8 mouse cellular contexts compared by ENCODE assay signal in the genomic region with DNA sequence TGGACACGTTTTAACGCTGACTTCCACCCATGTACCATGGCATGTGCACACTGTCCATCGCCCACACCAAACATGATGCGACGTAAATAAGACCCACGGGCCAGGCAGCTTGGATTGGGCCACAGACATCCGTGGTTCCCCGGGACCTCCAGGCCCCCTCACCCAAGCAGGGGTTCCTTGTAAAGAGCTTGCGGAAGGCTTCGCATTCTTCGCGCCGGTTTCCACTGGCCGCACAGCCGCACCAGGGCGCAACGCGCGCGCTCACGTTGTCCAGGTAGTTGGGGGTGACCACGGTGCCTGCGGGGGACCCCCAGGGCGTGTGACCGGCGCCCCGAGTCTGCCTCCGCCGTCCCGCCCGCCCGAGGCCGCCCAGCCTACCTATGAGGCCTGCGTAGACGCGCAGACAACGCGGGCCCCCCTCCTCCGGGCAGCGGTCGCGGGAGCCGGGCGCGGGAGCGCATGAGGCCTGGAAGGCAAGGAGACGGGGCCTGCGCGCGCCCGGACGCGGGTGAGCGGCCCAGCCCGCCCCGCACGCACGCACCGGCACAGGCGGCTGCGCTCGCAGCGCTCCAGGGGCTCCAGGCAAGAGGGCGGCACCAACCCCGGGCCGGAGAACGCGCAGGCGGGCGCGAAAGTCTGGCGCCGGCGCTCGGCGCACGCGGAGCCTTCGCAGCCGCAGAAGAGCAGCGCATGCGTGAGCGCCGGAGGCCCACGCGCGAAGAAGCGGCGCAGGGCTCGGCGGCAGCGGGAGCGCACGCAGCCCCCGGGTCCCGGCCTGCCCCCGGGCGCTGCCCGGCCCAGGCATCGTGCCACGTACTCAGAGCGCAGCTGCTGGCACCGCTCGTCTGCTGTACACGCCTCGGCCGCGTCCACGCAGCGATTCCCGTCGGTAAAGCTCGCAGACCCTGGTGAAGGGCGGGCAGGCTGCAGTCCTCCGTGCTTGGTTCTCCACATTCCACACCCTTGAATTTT. TPM values are rescaled to one million over a fixed set of nuclear protein-coding genes. Genes with fewer than 3 reads are reported as not detected.
DNase-seq lines count a peak whose midpoint lies in the region; ATAC-seq and TF ChIP-seq lines count a peak whose summit lies in the region.

No protein-coding gene starts in this region.

- H3K4me1 ChIP-seq in forebrain, embryonic 15.5 days: peaks cover 19% of the 10 kb centered on the region
- H3K4me1 ChIP-seq in intestine, embryonic 16.5 days (ENCODE audit: control insufficient read depth, insufficient read depth, low read length): peaks cover 16% of the 10 kb centered on the region
- peaks cover 25% of the 10 kb centered on the region for H3K4me1 ChIP-seq in limb, embryonic 14.5 days (ENCODE audit: control insufficient read depth, insufficient read depth, low read length)

- DNase-seq in heart, adult 18-20 months: peak; percentile 31 to 42
- DNase-seq in heart, adult 8-10 months (ENCODE audit: low spot score): no peak
- peak; percentile 54 for DNase-seq in brain, embryonic 18.5 days (ENCODE audit: low read depth, low spot score)
- peak; percentile 23 for DNase-seq in limb, embryonic 14.5 days (ENCODE audit: low spot score)
- DNase-seq in retina, postnatal 7 days (ENCODE audit: low read depth, low spot score): peak; percentile 43
- no peak for DNase-seq in MN1 (ENCODE audit: low spot score)

- 2% methylated on average over 113 of the region's 115 CpGs for WGBS in forebrain, embryonic 15.5 days
- WGBS in intestine, embryonic 16.5 days: 3% methylated on average over 111 of the region's 115 CpGs
- WGBS in limb, embryonic 14.5 days: 4% methylated on average over 72 of the region's 115 CpGs

- peak overlapping the region; percentile 68 for H3K4me3 ChIP-seq in forebrain, embryonic 15.5 days
- peak overlapping the region; percentile 58 for H3K4me3 ChIP-seq in intestine, embryonic 16.5 days (ENCODE audit: low read length)
- peak overlapping the region; percentile 63 for H3K4me3 ChIP-seq in limb, embryonic 14.5 days (replicated peaks; ENCODE audit: low read length)

- peak overlapping the region; percentile 71 for H3K27ac ChIP-seq in forebrain, embryonic 15.5 days (replicated peaks)
- H3K27ac ChIP-seq in intestine, embryonic 16.5 days (ENCODE audit: low read length): no peak overlapping the region
- 0 out of 2 replicates have a peak overlapping the region, but pooled peaks have one; percentile 48 for H3K27ac ChIP-seq in limb, embryonic 14.5 days (replicated peaks; ENCODE audit: low read depth, low read length)

- H3K4me2 ChIP-seq in forebrain, embryonic 15.5 days (replicated peaks): peak overlapping the region; percentile 85
- peak overlapping the region; percentile 87 for H3K4me2 ChIP-seq in intestine, embryonic 16.5 days (ENCODE audit: low read depth, low read length)
- H3K4me2 ChIP-seq in limb, embryonic 14.5 days (replicated peaks; ENCODE audit: low read depth, low read length, severe bottlenecking): peak overlapping the region; percentile 98

- H3K9ac ChIP-seq in forebrain, embryonic 15.5 days (replicated peaks): peak overlapping the region; percentile 73
- H3K9ac ChIP-seq in intestine, embryonic 16.5 days (ENCODE audit: low read depth, low read length): peak overlapping the region; percentile 70
- H3K9ac ChIP-seq in limb, embryonic 14.5 days (ENCODE audit: low read depth, low read length, severe bottlenecking): peak overlapping the region; percentile 82

- TF ChIP-seq POLR2A in limb, embryonic 14.5 days (IDR thresholded peaks at IDR 0.05; ENCODE audit: borderline replicate concordance, extremely low read depth, insufficient read depth, insufficient read length): no peak

- peak; percentile 84 for ATAC-seq in forebrain, embryonic 15.5 days (replicated peaks)
- peak; percentile 31 for ATAC-seq in intestine, embryonic 16.5 days
- ATAC-seq in limb, embryonic 14.5 days (ENCODE audit: low FRiP score, low read depth): peak; percentile 58

- H3K36me3 ChIP-seq in forebrain, embryonic 15.5 days: no peaks in the 10 kb centered on the region
- no peaks in the 10 kb centered on the region for H3K36me3 ChIP-seq in intestine, embryonic 16.5 days (ENCODE audit: control insufficient read depth, insufficient read depth, low read length)
- H3K36me3 ChIP-seq in limb, embryonic 14.5 days (ENCODE audit: control insufficient read depth, insufficient read depth, low read length): no peaks in the 10 kb centered on the region

- H3K9me3 ChIP-seq in forebrain, embryonic 15.5 days: no peaks in the 10 kb centered on the region
- no peaks in the 10 kb centered on the region for H3K9me3 ChIP-seq in intestine, embryonic 16.5 days (ENCODE audit: control insufficient read depth, low read length)
- no peaks in the 10 kb centered on the region for H3K9me3 ChIP-seq in limb, embryonic 14.5 days (ENCODE audit: control insufficient read depth, low read length)

- H3K27me3 ChIP-seq in forebrain, embryonic 15.5 days: peaks cover 12% of the 10 kb centered on the region
- H3K27me3 ChIP-seq in intestine, embryonic 16.5 days (replicated peaks; ENCODE audit: control insufficient read depth, insufficient read depth, low read length): peaks cover 37% of the 10 kb centered on the region
- H3K27me3 ChIP-seq in limb, embryonic 14.5 days (ENCODE audit: control insufficient read depth, insufficient read depth, low read length): peaks cover 27% of the 10 kb centered on the region

RNA-seq across cellular contexts. Expression of a gene that starts 1.7 kb away (rescaled TPM):
- 10 to 100 TPM in 1 of 2 experiments, 1 to 10 TPM in 1; 6.2 to 10.2 TPM for total RNA-seq in heart, adult 18-20 months (2021)
- 10 to 100 TPM in 1 of 4 experiments, 1 to 10 TPM in 3; 7.4 to 13.3 (median 9.0) TPM for total RNA-seq in heart, adult 8-10 months (2022)
- 30.0 and 30.9 TPM in 2 replicates for polyA plus RNA-seq in forebrain, embryonic 15.5 days (2015; fragmentation: Nextera tagmentation; extraction: Ambion mirVana)
- 6.9 and 8.6 TPM in 2 replicates for polyA plus RNA-seq in intestine, embryonic 16.5 days (2015; fragmentation: Nextera tagmentation; extraction: Ambion mirVana)
- polyA plus RNA-seq in limb, embryonic 14.5 days (2012; rRNA removed): 56.1 and 72.8 TPM in 2 replicates
- polyA plus RNA-seq in limb, embryonic 14.5 days (2014; fragmentation: Nextera tagmentation; extraction: Ambion mirVana): 33.3 and 38.6 TPM in 2 replicates

RNA-seq across cellular contexts. Expression of a gene that starts 22.5 kb away (rescaled TPM):
- 1 to 10 TPM; 1.3 to 1.9 TPM for total RNA-seq in heart, adult 18-20 months (2021)
- total RNA-seq in heart, adult 8-10 months (2022): 1 to 10 TPM; 1.1 to 1.9 (median 1.7) TPM
- polyA plus RNA-seq in forebrain, embryonic 15.5 days (2015; fragmentation: Nextera tagmentation; extraction: Ambion mirVana): 0.60 and 0.70 TPM in 2 replicates
- 5.3 TPM in 2 replicates for polyA plus RNA-seq in intestine, embryonic 16.5 days (2015; fragmentation: Nextera tagmentation; extraction: Ambion mirVana)
- 104 and 121 TPM in 2 replicates for polyA plus RNA-seq in limb, embryonic 14.5 days (2012; rRNA removed)
- 30.7 and 33.8 TPM in 2 replicates for polyA plus RNA-seq in limb, embryonic 14.5 days (2014; fragmentation: Nextera tagmentation; extraction: Ambion mirVana)

RNA-seq across cellular contexts. Expression of a gene that starts 45.4 kb away (rescaled TPM):
- 1 to 10 TPM; 1.9 to 6.5 TPM for total RNA-seq in heart, adult 18-20 months (2021)
- total RNA-seq in heart, adult 8-10 months (2022): 1 to 10 TPM in 3 of 4 experiments, under 1 TPM in 1; 0.98 to 2.4 (median 1.5) TPM
- polyA plus RNA-seq in forebrain, embryonic 15.5 days (2015; fragmentation: Nextera tagmentation; extraction: Ambion mirVana): 0.19 and 0.24 TPM in 2 replicates
- polyA plus RNA-seq in intestine, embryonic 16.5 days (2015; fragmentation: Nextera tagmentation; extraction: Ambion mirVana): 0.29 and 0.37 TPM in 2 replicates
- polyA plus RNA-seq in limb, embryonic 14.5 days (2012; rRNA removed): 0.87 and 1.2 TPM in 2 replicates
- polyA plus RNA-seq in limb, embryonic 14.5 days (2014; fragmentation: Nextera tagmentation; extraction: Ambion mirVana): 0.51 and 0.94 TPM in 2 replicates

Comparison
In these comparisons a context has a peak if more than half of its experiments do, and no peak if none do; other contexts are left out.
1. DNase-seq: peak in heart, adult 18-20 months (2 of 2), brain, embryonic 18.5 days (single experiment), limb, embryonic 14.5 days (single experiment) and retina, postnatal 7 days (single experiment); none in heart, adult 8-10 months (single experiment) and MN1 (single experiment).
2. ATAC-seq: peak in every context shown above with its lines; median percentile 84 in forebrain, embryonic 15.5 days; 58 in limb, embryonic 14.5 days; 31 in intestine, embryonic 16.5 days.
3. Peak in every context shown above with its lines, with median percentiles within 50 percentile points of each other: H3K4me2 ChIP-seq, H3K4me3 ChIP-seq and H3K9ac ChIP-seq.